Mouse (Mus musculus): ENCODE results near the gene Slc25a13. TPM values are rescaled to one million over a fixed set of nuclear protein-coding genes. Genes with fewer than 3 reads are reported as not detected.

Slc25a13 gene
- total and polyA plus RNA-seq, 2 experiments from 2014 or later, result 59.6 to 83.1 TPM

GRCm38 (mm10) chr6:6052696-6053095, 164.3 kb downstream of the Slc25a13 start:
- 53% methylated on average over 11 of the region's 11 CpGs for WGBS
- H3K4me3 ChIP-seq (ENCODE audit: low read depth, low read length), result no peak overlapping the region
- no peak overlapping the region for H3K9ac ChIP-seq (replicated peaks; ENCODE audit: low read depth, low read length)
- no peak for TF ChIP-seq EP300 (IDR thresholded peaks at IDR 0.05; ENCODE audit: low read depth)
- TF ChIP-seq CTCF (IDR thresholded peaks at IDR 0.05; ENCODE audit: low read depth), result no peak
- ATAC-seq (ENCODE audit: insufficient read depth, low read depth) (no peak), DNase-seq (ENCODE audit: low spot score) (no peak)
- H3K36me3 ChIP-seq (replicated peaks; ENCODE audit: control insufficient read depth, insufficient read depth, low read length), result no peaks in the 10 kb centered on the region
- H3K4me2 ChIP-seq (ENCODE audit: low read depth, low read length), result no peak overlapping the region
- no peak overlapping the region for H3K27ac ChIP-seq (ENCODE audit: low read depth)
- no peaks in the 10 kb centered on the region for H3K9me3 ChIP-seq (replicated peaks; ENCODE audit: control insufficient read depth, low read length)
- no peaks in the 10 kb centered on the region for H3K27me3 ChIP-seq (ENCODE audit: control insufficient read depth, insufficient read depth, low read length)
- peaks cover 7% of the 10 kb centered on the region; the same call in 1 of the 2 replicates for H3K4me1 ChIP-seq (ENCODE audit: control insufficient read depth, insufficient read depth)

DNA sequence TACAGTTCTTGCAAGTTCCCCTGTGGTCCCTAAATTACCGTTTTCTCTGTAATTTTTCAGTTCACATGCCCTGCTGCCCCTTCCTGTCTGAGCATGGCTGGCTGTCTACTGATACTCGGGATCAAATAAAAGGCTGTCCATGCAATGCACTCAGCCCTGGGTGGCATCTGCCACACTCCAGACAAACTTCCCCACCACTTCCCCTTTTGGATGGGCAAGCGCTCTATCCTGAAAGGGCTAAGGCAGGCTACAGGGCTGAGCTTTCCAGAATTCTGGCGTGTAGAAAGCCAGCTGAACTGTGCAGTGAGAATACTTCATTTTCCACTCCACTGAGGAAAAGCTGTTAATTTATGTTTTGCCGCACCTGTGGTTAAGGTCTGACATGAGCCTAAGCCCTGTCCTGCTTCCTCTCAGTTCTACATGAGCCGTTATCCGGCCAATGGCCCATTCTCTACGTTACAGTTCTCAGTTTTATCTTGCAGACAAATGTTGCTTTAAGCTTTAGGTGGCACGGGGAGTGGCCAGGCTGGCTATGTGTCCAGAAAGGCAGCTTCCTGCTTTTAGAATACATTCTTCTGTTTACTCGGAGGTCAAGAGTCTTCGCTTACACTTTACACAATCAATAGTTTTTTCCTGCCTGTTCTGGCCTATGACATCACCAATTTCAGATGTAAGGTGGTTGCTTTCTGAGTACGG, 170.1 kb downstream of the Slc25a13 start:
- 64% methylated on average over 12 of the region's 12 CpGs for WGBS
- Histone ChIP-seq H3K4me1 (ENCODE audit: control insufficient read depth, insufficient read depth) (no peaks in the 10 kb centered on the region), H3K27ac (ENCODE audit: low read depth) (no peak overlapping the region), H3K9ac (replicated peaks; ENCODE audit: low read depth, low read length) (no peak overlapping the region), H3K4me2 (ENCODE audit: low read depth, low read length) (no peak overlapping the region), H3K27me3 (ENCODE audit: control insufficient read depth, insufficient read depth, low read length) (no peaks in the 10 kb centered on the region), H3K4me3 (ENCODE audit: low read depth, low read length) (no peak overlapping the region), H3K36me3 (replicated peaks; ENCODE audit: control insufficient read depth, insufficient read depth, low read length) (0 out of 2 replicates have a peak, but pooled peaks cover 2% of the 10 kb centered on the region), H3K9me3 (replicated peaks; ENCODE audit: control insufficient read depth, low read length) (no peaks in the 10 kb centered on the region)
- DNase-seq (ENCODE audit: low spot score) (no peak), ATAC-seq (ENCODE audit: insufficient read depth, low read depth) (no peak)
- TF ChIP-seq EP300 (IDR thresholded peaks at IDR 0.05; ENCODE audit: low read depth), result no peak
- no peak for TF ChIP-seq CTCF (IDR thresholded peaks at IDR 0.05; ENCODE audit: low read depth)

- WGBS, result 67% methylated on average over 18 of the region's 18 CpGs
- Histone ChIP-seq H3K4me2 (ENCODE audit: low read depth, low read length) (no peak overlapping the region), H3K9ac (replicated peaks; ENCODE audit: low read depth, low read length) (no peak overlapping the region), H3K27ac (ENCODE audit: low read depth) (no peak overlapping the region), H3K4me3 (ENCODE audit: low read depth, low read length) (no peak overlapping the region), H3K9me3 (replicated peaks; ENCODE audit: control insufficient read depth, low read length) (no peaks in the 10 kb centered on the region), H3K27me3 (ENCODE audit: control insufficient read depth, insufficient read depth, low read length) (no peaks in the 10 kb centered on the region), H3K4me1 (ENCODE audit: control insufficient read depth, insufficient read depth) (no peaks in the 10 kb centered on the region), H3K36me3 (replicated peaks; ENCODE audit: control insufficient read depth, insufficient read depth, low read length) (0 out of 2 replicates have a peak, but pooled peaks cover 5% of the 10 kb centered on the region)
- TF ChIP-seq CTCF (IDR thresholded peaks at IDR 0.05; ENCODE audit: low read depth) (no peak), EP300 (IDR thresholded peaks at IDR 0.05; ENCODE audit: low read depth) (no peak)
- ATAC-seq (ENCODE audit: insufficient read depth, low read depth) (no peak), DNase-seq (ENCODE audit: low spot score) (no peak)
Observed at GRCm38 (mm10) chr6:6038773-6039550, 178.0 kb downstream of the Slc25a13 start.

- WGBS, result 93% methylated on average over 6 of the region's 6 CpGs
- no peak overlapping the region for H3K9ac ChIP-seq (replicated peaks; ENCODE audit: low read depth, low read length)
- no peak for DNase-seq (ENCODE audit: low spot score)
Observed at GRCm38 (mm10) chr6:6027664-6028063, 189.3 kb downstream of the Slc25a13 start.

DNA sequence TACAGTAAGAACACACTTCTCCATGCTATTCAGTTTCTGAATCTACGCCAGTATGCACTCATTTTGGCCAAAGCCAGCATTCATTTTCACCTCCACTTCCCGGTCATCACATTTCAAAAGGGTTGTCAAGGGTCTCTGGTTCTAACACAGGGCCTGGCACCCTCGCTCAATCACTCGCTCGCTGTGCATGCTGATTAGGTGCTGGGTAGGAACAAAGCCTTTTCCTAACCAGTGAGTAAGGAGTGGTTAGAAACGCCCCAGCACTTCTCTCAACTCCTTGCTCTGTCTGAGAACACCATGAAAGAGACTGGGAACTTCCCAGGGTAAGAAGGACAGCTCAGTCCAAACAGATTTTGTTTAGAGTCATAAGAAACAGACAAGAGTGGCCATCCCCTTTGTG, 193.0 kb downstream of the Slc25a13 start:
- H3K4me2 ChIP-seq (ENCODE audit: low read depth, low read length), result no peak overlapping the region
- ATAC-seq (ENCODE audit: insufficient read depth, low read depth) (no peak), DNase-seq (ENCODE audit: low spot score) (no peak)
- no peak overlapping the region for H3K9ac ChIP-seq (replicated peaks; ENCODE audit: low read depth, low read length)
- no peaks in the 10 kb centered on the region for H3K4me1 ChIP-seq (ENCODE audit: control insufficient read depth, insufficient read depth)
- no peak overlapping the region for H3K4me3 ChIP-seq (ENCODE audit: low read depth, low read length)
- H3K27me3 ChIP-seq (ENCODE audit: control insufficient read depth, insufficient read depth, low read length), result no peaks in the 10 kb centered on the region
- 56% methylated on average over 6 of the region's 6 CpGs for WGBS
- H3K27ac ChIP-seq (ENCODE audit: low read depth), result no peak overlapping the region
- no peak for TF ChIP-seq EP300 (IDR thresholded peaks at IDR 0.05; ENCODE audit: low read depth)
- no peak for TF ChIP-seq CTCF (IDR thresholded peaks at IDR 0.05; ENCODE audit: low read depth)
- no peaks in the 10 kb centered on the region for H3K9me3 ChIP-seq (replicated peaks; ENCODE audit: control insufficient read depth, low read length)
- no peaks in the 10 kb centered on the region for H3K36me3 ChIP-seq (replicated peaks; ENCODE audit: control insufficient read depth, insufficient read depth, low read length)

More at GRCm38 (mm10) chr6:6027664-6028063, 189.3 kb downstream of the Slc25a13 start:
- Histone ChIP-seq H3K36me3 (replicated peaks; ENCODE audit: control insufficient read depth, insufficient read depth, low read length) (no peaks in the 10 kb centered on the region), H3K9me3 (replicated peaks; ENCODE audit: control insufficient read depth, low read length) (no peaks in the 10 kb centered on the region), H3K27ac (ENCODE audit: low read depth) (no peak overlapping the region), H3K4me1 (ENCODE audit: control insufficient read depth, insufficient read depth) (no peaks in the 10 kb centered on the region), H3K4me3 (ENCODE audit: low read depth, low read length) (no peak overlapping the region), H3K4me2 (ENCODE audit: low read depth, low read length) (no peak overlapping the region), H3K27me3 (ENCODE audit: control insufficient read depth, insufficient read depth, low read length) (no peaks in the 10 kb centered on the region)
- TF ChIP-seq EP300 (IDR thresholded peaks at IDR 0.05; ENCODE audit: low read depth), result no peak
- no peak for TF ChIP-seq CTCF (IDR thresholded peaks at IDR 0.05; ENCODE audit: low read depth)
- ATAC-seq (ENCODE audit: insufficient read depth, low read depth), result no peak

All from heart, postnatal 0 days (tissue).